33 mouse cellular contexts compared by ENCODE assay signal in genomic region chr1:23773039-23773438, GRCm38 (mm10). TPM values are rescaled to one million over a fixed set of nuclear protein-coding genes. Genes with fewer than 3 reads are reported as not detected.
"Had no signal": no experiment of that assay in that cellular context is flagged by ENCODE, and none has a peak within 500 bp of the region (broad histone marks: within the 10 kb centered on the region; RNA-seq: fewer than 3 reads in every experiment).

No protein-coding gene starts in this region.

- DNase-seq: left cerebral cortex, postnatal 4 days; liver; liver, embryonic 13.5 days; liver, postnatal 0 days; lung, adult 18-20 months; lung, adult 2 months; lung, embryonic 14.5 days; lung, postnatal 10 days; lung, postnatal 14 days; lung, postnatal 36 days; lung, postnatal 4 days; midbrain, embryonic 14.5 days had no signal

- H3K4me1 ChIP-seq: limb, embryonic 10.5 days; limb, embryonic 12.5 days; limb, embryonic 15.5 days; liver, embryonic 12.5 days; liver, embryonic 13.5 days; liver, embryonic 15.5 days; lung, embryonic 15.5 days; megakaryocyte, embryonic 14.5 days; midbrain, embryonic 10.5 days; midbrain, embryonic 12.5 days; midbrain, embryonic 13.5 days; midbrain, embryonic 15.5 days had no signal

- H3K27me3 ChIP-seq: limb, embryonic 12.5 days; limb, embryonic 13.5 days; limb, embryonic 15.5 days; liver, embryonic 12.5 days; liver, embryonic 13.5 days; liver, embryonic 15.5 days; lung, embryonic 15.5 days; megakaryocyte, embryonic 14.5 days; midbrain, embryonic 12.5 days; midbrain, embryonic 13.5 days; midbrain, embryonic 15.5 days had no signal

- ATAC-seq: liver, embryonic 12.5 days; liver, postnatal 0 days; lung, postnatal 0 days; midbrain, embryonic 13.5 days; midbrain, embryonic 15.5 days; midbrain, embryonic 16.5 days had no signal

- H3K27ac ChIP-seq: limb, embryonic 10.5 days; limb, embryonic 12.5 days; limb, embryonic 13.5 days; limb, embryonic 15.5 days; liver, embryonic 12.5 days; liver, embryonic 13.5 days; liver, embryonic 14.5 days; liver, embryonic 15.5 days; lung, embryonic 15.5 days; macrophage; midbrain, embryonic 10.5 days; midbrain, embryonic 12.5 days; midbrain, embryonic 13.5 days; midbrain, embryonic 15.5 days had no signal

- H3K9me3 ChIP-seq: limb, embryonic 10.5 days; limb, embryonic 12.5 days; limb, embryonic 13.5 days; limb, embryonic 15.5 days; liver, embryonic 12.5 days; liver, embryonic 13.5 days; liver, embryonic 15.5 days; lung, embryonic 15.5 days; megakaryocyte, embryonic 14.5 days; midbrain, embryonic 10.5 days; midbrain, embryonic 12.5 days; midbrain, embryonic 13.5 days; midbrain, embryonic 15.5 days had no signal

- H3K4me3 ChIP-seq: limb, embryonic 10.5 days; limb, embryonic 12.5 days; limb, embryonic 13.5 days; limb, embryonic 15.5 days; liver, embryonic 12.5 days; liver, embryonic 13.5 days; liver, embryonic 15.5 days; lung, embryonic 15.5 days; megakaryocyte, embryonic 14.5 days; midbrain, embryonic 10.5 days; midbrain, embryonic 12.5 days; midbrain, embryonic 13.5 days; midbrain, embryonic 15.5 days; myocyte had no signal

- H3K36me3 ChIP-seq: limb, embryonic 10.5 days; limb, embryonic 12.5 days; limb, embryonic 13.5 days; limb, embryonic 15.5 days; liver, embryonic 12.5 days; liver, embryonic 13.5 days; liver, embryonic 15.5 days; lung, embryonic 15.5 days; midbrain, embryonic 10.5 days; midbrain, embryonic 12.5 days; midbrain, embryonic 13.5 days; midbrain, embryonic 15.5 days had no signal

- H3K9ac ChIP-seq: limb, embryonic 12.5 days; limb, embryonic 13.5 days; limb, embryonic 15.5 days; liver, embryonic 12.5 days; liver, embryonic 13.5 days; liver, embryonic 14.5 days; liver, embryonic 15.5 days; liver, postnatal 0 days; lung, embryonic 14.5 days; lung, embryonic 15.5 days; midbrain, embryonic 12.5 days; midbrain, embryonic 13.5 days; midbrain, embryonic 15.5 days had no signal

- H3K4me2 ChIP-seq: limb, embryonic 12.5 days; limb, embryonic 13.5 days; limb, embryonic 15.5 days; liver, embryonic 11.5 days; liver, embryonic 12.5 days; liver, embryonic 13.5 days; liver, embryonic 15.5 days; lung, embryonic 14.5 days; lung, embryonic 15.5 days; midbrain, embryonic 11.5 days; midbrain, embryonic 12.5 days; midbrain, embryonic 13.5 days; midbrain, embryonic 15.5 days had no signal

RNA-seq across cellular contexts. Expression of gene B3gat2, which starts 11.5 kb away (rescaled TPM):
- total RNA-seq: monocyte, adult 5-6 weeks had no signal
- polyA plus RNA-seq: liver, adult 2 months had no signal
